Mouse (Mus musculus): Measurements from ENCODE around the gene Phf23. TPM values are rescaled to one million over a fixed set of nuclear protein-coding genes. Genes with fewer than 3 reads are reported as not detected.
A peak's percentile ranks its signal among the peaks of the same experiment; 100 is the strongest.
"Not testable (repeated sequence)": the region's sequence is repeated elsewhere in the genome, so short reads cannot be mapped to it uniquely, and the experiment has no call there.

Gene Phf23
- 10 to 100 TPM; 18.4 to 19.7 TPM for total RNA-seq (2021)
- long read RNA-seq, experiment 1, transcript Phf23-201 (5 exons, 2,006 nt), result major isoform, 10 of 15 reads
- long read RNA-seq, experiment 1, partial matches to known transcripts, result 2 of 15 reads
- long read RNA-seq, experiment 1, other reads (novel, unspliced or antisense), result 1 of 15 reads
- long read RNA-seq, experiment 2, transcript Phf23-201 (5 exons, 2,006 nt), result major isoform, 6 of 8 reads
- long read RNA-seq, experiment 2, partial matches to known transcripts, result 0 of 8 reads
- long read RNA-seq, experiment 2, other reads (novel, unspliced or antisense), result 1 of 8 reads

DNA sequence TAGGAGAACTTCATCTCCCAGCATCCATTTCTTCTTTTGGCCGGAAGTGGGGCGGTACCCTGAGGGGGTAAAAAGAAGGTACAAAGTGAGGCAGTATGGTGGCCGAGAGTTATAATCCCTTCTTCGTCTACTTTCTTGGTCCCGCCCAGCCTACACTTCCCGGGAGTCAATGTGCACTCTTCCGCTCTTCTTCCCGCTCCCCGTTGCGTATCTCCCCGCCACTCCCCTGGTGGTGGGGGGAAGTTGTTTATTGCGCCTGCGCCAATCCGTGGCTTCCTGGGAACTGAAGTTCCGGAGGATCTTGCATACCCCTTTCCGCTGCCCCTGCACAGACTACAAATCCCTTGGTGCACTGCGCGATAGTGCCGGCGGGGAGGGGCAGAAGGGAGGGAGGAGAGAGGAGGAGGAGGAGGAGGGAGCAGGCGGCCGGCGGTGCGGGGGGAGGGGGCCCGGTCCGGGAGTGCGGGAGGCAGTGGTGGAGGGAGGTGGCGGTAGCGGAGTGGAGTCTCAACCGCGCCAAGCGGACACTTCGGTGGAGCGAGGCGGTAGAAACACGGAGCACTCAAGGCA lies at the start of gene Phf23:
Phf23 (plus strand) TSS at position 387 of the 570 bp plus-strand sequence.
- DNase-seq, result peak; percentile 98 to 100

DNA sequence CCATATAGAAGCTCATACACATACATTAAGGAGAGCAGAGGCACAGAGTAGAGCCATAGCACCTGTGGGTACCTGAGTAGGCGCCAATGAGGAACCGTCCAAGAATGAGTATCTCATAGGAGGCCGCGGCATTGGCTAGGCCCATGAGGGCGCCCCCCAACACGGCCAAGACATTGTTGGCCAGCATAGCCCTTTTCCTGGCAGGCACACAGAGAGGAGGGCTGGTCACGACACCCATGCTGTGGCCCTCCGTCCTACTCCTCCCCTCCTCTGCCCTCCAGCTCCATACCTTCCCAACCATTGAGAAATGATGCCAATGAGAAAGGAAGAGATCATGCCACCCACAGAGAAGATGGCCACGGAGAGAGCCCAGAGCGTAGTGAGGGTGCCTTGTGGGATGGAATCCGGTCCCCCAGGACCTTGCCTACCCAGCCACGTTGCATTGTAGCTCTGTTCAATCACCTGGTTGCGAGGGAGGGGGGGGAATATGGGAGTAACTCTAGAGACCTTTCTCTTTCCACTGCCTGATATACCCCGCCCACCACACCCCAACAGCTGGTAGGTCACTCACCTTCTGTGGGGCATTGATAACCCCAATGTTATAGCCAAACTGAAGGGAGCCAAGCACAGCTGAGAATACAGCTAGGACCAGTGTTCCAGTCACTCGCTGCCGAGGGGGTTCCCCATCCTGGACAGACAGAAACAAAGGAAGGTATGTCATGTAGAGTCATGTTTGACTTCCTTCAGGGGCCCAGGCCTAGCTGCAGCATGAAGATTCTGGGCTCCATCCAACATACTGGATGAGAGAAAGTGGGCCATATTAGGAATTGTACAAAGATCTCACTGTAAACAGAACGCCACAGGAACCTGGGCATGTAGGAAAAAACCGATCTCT lies 49.3 kb upstream of the Phf23 start:
- DNase-seq, result no peak

DNA sequence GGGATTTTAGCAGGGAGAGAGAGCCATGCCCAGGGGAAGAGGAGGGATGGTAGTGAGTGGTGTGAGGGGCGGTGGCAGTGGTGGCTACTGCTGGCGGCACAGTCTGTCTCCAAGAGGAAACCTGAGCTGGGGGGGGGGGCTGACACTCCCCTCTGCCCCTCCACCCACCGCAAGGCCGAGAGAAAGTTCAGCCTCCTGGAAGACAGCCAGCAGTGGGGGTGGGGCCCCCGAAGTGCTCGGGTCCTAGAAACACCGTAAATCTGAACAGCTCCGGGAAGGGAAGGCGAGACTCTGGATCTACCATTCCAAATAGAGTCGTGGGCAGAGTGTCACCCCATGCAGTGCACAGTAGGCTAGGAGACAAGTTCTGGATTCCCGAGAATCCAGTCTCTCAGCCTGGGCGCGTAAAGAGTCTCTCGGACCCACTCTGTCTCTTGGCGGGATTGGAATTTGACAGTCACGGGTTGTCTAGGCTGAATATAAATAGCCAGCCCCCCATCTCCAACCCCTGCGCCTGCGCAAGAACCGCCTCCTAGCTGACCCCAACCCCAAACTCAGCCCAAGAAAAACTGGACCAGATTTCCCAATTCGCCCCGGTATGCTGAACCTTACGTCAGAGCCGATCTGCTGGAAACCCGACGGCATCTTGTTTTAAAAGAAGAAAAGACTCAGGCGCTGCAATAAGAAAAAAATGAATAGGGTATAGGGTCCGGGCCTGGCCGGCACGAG lies 48.1 kb upstream of the Phf23 start:
- DNase-seq, result peak; percentile 66 to 83

DNA sequence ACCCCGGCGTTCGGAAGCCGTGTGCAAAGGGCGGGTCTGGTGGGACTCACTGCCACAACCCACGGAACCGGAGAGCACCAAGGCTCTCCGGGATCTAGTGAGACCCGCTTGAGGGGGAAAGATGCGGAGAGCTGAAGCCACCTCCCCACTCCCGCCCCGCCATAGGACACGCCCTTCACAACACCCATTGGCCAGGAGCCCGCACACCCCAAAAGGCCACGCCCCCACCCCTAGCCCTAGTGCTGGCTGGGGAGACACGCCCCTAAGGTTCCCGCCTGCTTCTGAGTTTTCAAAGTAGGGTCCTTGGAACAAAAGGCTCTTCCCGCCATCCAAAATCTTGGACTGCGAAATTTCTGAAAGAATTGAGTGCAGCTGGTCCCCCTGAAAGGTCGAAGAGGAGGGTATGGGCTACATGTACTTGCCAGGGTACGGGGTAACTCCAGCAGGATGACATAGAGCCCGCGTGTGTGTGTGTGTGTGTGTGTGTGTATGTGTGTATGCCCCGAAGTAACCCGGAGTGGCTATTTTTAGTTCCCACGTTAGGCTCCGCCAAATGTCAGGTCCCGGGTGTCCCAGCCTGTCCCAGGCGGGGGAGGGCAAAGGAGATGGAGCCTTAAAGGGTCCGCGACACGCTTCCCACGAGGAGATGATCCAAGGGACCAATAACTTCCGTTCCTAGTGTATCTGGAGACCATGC lies 47.4 kb upstream of the Phf23 start, which contains the start of gene Slc2a4:
Slc2a4 (minus strand) TSS at position 123 of the 697 bp plus-strand sequence.
- peak; percentile 94 for DNase-seq

DNA sequence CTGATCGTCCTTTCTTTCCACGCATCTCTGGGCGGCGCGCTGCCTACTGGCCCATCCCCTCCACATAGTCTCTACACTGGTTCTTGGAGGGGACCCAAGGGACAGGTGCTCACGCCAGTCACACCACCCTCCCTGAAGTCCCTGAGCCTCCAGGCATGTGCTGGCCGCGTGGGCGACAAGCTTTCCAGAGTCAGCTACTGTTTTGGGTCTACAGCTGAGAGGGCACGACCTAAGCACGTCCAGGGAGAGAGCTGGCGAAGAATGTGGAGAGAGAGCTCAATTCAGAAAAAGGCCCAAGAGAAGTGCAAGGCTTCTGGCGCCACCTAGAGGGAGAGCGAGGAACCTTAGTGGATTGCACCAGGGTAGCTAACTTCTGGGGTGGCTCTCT lies 46.8 kb upstream of the Phf23 start:
- peak; percentile 90 to 96 for DNase-seq

DNA sequence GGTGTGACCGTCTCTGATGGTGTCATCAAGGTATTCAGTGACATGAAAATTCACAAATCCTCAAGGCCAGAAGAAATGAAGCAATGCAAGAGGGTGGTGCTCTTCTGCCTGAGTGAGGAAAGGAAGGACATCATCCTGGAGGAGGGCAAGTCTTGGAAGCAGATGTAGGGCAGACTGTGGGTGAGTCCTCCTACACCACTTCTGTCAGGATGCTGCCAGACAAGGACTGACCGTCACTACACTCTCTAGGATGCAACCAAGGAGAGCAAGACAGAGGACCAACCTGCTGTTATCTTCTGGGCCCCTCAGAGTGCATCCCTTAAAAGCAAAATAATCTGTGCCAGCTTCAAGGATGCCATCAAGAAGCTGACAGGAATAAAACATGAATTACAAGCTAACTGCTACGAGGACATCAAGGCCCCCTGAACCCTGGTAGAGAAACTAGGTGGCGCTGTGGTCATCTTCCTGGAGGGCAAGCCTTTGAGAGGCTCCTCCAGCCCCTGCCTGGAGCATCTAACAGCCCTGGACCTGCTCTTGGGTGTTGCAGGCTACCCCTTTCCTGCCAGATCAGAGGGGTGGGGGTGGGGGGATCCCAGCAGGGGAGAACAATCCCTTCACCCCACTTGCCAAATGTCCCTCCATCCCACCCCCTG lies 44.6 kb upstream of the Phf23 start:
- DNase-seq, result no peak

DNA sequence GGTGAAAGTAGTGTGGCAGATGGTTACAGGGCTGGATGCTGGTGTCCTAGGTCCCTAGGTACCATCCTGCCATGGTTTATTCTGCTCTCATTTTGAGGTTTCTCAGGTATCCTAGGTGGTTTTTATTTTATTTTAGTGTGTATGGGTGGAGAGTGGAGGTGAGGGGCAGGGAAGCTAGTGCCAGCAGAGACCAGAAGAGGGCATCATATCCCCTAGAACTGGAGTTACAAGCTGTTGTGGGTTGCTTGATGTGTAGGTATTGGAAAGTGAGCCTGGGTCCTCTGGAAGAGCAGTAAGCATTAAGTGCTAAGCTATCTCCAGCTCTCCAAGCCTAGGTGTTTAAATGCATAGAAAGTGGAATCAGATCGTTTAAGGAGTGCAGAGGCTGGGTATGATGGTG lies 43.3 kb upstream of the Phf23 start:
- DNase-seq, result no peak

DNA sequence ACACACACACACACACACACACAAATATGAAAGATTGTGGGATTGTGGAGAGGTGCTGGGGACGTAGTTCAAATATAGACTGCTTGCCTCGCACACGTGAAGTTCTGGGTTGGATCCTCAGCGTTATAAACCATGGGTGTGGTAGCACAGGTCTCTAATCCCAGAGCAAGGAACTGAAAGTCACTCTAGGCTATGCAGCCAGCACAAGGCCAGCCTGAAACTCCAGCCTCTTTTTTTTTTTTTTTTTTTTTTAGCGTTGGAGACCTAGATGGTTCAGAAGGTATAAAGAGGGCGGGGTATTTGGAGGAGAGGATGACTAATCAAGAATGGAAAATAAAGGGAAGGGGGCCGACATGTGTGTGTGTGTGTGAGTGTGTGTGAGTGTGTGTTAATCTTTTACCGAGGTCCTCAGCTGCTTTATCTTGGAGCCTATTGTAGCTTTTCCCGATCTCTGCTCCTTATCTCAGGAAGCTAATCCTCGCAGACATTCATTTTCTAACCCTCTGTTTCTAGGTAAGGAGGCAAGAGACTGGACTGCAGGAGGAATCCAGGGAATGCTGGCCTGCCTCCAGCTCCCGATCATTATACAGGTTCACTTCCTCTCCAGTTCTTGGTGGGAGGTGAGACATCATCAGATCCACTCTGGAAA lies 42.2 kb upstream of the Phf23 start:
- no peak for DNase-seq

DNA sequence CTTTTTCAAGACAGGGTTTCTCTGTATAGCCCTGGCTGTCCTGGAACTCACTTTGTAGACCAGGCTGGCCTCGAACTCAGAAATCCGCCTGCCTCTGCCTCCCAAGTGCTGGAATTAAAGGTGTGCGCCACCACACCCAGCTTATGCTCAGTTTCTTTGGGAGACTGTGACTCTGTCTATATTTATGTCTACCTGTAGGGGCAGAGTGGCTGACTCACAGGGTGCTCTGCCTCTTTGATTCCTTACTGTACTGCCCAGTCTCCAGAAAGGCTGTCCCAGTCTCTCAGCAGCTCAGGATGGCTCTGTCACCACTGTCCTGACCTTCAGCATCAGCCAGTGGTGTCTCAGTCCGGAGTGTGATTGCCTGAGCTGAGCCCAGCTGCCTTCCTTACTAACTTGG lies 40.0 kb upstream of the Phf23 start:
- DNase-seq, result not testable (repeated sequence)

DNA sequence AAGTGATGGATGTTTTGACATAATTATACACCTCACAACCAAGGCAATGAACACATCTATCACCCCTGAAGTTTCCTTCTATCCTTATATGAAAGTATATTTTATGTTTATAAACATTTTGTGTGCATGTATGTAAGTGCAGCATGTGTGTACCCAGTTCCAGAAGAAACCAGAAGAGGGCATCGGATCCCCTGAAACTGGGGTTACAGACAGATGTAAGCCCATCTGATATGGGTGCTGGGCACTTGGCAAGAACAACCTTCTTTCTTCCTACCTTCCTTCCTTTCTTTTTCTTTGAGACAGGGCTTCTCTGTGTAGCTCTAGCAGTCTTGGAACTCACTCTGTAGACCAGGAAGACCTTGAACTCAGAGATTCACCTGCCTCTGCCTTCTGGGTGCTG lies 39.4 kb upstream of the Phf23 start:
- no peak for DNase-seq

DNA sequence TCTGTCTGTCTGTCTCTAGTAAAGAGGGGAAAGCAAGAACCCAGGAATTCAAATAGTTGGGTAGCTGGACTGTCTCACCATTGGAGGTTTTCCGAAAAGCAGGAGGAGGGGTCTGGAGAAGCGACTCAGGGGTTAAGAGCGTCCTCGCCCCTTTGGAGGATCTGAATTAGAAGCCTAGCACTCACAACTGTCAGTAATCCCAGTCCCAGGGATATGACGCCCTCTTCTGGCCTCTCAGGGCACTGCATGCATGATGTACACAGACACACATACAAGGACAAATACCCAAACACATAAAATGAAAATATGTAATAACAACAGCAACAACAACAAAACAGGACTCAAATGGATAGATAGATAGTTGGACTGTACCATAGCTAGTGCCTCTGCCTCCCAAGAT lies 35.0 kb upstream of the Phf23 start:
- DNase-seq, result no peak

DNA sequence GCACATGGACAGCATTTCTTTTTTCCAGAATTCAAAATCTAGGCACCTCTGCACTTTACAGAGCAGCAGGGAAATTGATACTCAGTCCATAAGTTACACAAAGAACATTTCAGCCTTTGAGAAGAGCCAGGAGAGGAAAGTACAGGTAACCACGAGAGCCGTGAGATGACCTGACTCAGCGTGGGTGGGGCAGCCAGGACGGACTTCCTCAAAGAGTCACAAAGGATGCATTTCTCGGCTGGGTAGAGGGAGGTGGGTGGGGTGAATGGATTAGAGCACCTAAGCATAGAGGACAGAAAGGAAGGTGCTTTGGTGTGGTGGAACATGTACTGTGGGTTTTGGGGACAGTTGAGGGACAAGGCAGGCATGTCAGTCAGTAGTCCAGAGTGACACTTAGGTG lies 33.7 kb upstream of the Phf23 start:
- no peak for DNase-seq

DNA sequence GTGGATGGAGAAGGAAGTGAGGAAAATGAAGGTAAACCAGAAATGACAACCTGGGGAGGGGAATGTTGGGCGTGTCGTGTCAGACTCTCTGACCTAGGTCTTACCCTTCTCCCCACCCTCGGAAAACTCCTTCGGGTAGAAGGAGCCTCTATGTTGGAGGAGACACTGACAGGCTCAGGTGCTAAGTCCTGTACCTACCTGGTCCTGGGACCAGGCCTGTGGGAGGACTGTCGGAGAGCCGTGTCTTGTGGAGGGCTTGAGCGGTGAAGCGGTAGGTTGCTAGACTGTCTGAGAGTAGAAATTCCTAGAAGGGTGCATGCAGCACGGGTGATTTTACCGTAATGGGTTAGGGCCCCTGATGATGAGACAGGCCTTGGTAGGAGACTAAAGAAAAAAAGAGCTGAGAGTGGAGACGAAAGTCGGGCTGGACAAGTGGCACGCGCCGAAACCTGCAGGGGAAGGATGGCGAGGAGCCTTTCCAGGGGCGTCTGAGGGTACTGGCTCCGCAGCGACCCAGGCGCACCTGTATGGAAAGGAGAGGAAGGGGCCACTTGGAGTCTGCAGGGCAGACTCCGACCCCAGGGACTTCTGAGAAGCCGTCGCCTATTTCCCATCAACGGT lies 30.8 kb upstream of the Phf23 start, which contains the start of gene Cldn7:
Cldn7 (plus strand) TSS at position 130 of the 621 bp plus-strand sequence.
- no peak for DNase-seq

DNA sequence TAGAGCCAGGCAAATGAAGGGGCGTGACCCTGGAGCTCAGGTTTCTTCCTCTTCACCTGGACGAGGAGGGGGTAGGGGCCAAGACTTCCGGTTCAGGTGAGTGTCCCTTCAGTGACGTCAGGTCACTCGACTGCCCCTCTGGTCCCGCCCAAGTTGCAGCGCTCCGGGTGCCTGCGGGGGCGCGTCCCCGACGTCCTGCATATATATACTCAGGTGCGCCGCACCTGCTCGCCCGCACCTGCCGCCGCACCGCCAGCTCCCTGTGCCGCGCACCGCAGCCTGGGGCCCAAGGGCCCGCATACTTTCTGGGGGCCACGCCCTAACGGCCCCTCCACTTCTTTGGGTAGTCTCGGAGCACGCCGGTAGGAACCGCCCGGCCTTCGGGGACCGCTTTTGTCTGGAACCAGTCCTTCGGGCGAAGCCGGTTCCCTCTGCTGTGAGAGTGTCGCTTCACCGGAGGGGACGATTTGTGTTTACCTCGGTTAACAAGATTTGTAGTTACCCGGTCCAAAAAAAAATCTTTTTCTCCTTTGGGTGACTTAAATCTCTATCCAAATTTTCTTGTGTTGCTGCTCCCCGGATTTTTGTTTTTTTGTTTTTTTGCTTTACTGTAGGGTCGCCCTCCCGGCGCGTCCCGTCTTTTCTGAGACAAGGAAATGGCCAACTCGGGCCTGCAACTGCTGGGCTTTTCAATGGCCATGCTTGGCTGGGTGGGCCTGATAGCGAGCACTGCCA lies 30.1 kb upstream of the Phf23 start:
- no peak for DNase-seq

DNA sequence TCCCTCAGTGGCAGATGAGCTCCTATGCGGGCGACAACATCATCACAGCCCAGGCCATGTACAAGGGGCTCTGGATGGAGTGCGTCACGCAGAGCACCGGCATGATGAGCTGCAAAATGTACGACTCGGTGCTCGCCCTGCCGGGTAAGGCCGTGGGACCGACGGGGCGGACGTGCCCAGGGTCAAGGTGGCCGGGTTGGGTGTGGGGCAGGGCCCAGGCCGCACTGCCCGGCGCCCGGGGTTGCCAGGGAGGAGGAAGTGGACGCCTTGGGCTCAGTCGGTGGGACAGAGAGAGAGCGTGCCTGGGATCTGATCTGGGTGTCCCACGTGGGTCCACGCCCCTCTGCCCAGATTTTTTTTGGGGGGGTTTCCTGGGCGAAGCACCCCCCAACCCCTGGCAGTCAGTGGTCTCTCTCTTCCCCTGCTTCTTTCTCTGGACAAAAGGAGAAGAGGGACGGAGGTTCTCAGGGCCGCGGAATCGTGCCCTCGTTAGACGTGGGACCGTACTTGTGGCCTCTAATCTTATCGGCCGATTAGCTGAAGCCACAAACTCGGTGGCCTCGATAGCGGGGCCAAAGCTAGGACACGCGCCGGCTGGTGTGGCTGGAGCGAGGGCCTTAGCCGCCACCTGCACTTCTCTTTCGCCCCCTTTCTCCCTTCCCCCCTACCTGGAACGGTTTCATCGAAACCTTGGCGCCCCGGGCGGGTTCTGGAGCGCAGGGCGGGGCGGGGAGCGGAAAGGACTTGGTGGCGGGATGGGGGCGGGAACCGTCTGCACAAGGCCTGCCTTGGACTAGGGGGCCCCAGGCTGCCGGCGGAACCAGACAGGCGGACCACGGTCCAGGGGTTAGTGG lies 29.3 kb upstream of the Phf23 start:
- DNase-seq, result peak in 1 of 2 experiments; percentile 29

DNA sequence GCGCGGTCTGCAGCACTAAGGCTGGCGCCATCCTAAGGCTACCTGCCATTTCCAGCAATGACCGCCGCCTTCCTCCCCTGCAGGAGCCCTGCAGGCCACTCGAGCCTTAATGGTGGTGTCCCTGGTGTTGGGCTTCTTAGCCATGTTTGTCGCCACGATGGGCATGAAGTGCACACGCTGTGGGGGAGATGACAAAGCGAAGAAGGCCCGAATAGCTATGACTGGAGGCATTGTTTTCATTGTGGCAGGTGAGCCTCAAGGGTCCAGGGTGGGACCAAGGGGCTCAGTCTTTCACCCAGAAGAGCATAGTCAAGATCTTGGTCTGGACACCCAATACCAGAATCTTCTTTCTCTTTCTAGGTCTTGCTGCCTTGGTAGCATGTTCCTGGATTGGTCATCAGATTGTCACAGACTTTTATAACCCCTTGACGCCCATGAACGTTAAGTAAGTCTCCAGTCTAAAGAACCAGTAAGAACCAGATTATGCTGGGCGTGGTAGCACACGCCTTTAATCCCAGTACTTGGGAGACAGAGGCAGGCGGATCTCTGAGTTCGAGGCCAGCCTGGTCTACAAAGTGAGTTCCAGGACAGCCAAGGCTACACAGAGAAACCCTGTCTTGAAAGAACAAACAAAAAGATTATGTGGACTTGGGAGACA lies 28.6 kb upstream of the Phf23 start:
- no peak for DNase-seq

DNA sequence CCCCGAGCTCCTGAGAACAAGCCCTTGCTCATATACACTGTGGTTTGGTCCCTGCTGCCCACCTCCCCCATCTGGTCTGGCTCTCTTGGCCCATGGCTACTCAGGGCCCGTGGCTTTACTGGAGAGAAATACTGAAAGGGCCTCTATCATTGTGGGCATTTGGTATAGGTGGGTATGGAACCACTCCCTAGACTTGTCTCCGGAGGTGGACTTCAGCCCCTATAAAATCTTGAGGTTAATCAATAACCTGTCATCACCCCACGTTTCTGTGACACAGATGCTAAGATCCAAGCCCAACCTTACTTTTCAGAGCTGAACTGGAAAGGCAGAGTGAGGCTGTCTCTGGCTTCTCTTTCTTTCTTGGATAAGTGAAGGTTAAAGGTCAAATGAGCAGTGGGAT lies 26.8 kb upstream of the Phf23 start:
- DNase-seq, result no peak

DNA sequence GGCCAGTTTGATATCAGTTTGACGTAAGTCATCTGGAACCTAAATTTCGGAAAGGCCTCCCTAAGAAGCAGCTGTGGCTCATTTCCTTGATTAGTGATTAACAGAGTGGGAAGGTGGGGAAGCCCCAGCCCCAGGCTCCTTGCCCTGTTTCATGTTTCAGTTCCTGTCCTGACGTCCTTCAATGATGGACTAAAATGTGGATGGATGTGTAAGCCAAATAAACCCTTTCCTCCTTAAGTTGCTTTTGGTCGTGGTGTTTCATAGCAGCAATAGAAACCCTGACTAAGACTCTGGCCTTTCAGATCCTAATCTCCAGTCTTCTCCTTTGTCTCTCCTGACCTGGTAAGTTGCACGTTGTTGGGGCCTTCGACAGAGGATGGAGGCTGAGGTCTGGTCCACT lies 25.4 kb upstream of the Phf23 start:
- no peak for DNase-seq
